Mouse (Mus musculus): ENCODE results near the gene Ndufa4. TPM values are rescaled to one million over a fixed set of nuclear protein-coding genes. Genes with fewer than 3 reads are reported as not detected.
A peak's percentile ranks its signal among the peaks of the same experiment; 100 is the strongest.
"Not testable (repeated sequence)": the region's sequence is repeated elsewhere in the genome, so short reads cannot be mapped to it uniquely, and the experiment has no call there.

The Ndufa4 gene
- 100 to 1,000 TPM; 686 to 728 (median 688) TPM for total RNA-seq (2022)

DNA sequence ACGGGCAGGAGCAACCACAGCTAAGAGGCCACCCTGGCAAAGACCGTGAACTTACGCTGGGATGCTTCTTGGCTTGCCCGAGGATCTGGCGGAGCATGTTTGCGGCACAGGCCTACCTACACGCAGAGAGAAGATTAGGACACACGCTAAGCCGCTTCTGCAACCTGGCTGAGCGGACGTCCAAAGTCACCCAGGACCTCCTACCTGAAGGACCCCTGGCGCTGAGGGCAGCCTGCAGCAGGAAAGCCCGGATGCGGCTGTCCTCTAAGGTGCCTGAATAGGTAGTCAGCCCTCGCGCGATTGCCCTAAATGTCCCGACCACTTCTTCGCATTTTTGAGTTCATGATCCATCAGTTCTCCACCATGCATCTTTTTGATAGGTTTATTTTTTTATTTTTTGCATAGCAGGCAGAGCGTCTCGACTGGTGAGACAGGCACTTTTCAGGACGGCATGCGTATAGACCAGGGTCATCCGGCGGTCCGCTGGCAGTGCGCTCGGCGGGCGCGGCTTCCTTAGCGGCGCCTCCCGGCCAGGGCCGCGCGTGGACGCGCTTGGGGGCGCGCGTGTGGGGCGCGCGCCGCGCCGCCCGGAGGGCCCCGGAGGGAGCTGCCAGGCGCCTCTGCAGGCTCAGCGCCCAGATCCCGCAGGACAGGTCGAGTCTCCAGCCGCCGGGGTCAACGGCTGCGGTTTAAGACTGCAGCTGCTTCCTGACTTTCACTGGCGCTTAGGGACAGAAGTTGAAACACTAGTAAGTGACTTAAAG lies at the start of gene Ndufa4, which contains the start of gene Phf14:
Ndufa4 (minus strand) TSS at position 229 of the 764 bp plus-strand sequence.
Phf14 (plus strand) TSS at position 541 of the 764 bp plus-strand sequence.
- DNase-seq (ENCODE audit: low spot score in 2 of 2) = peak; percentile 91 to 93

GRCm38 (mm10) chr6:11948100-11948499 lies 40.8 kb upstream of the Ndufa4 start:
- no peak for DNase-seq (ENCODE audit: low spot score in 2 of 2)

GRCm38 (mm10) chr6:11942089-11942488 lies 34.8 kb upstream of the Ndufa4 start:
- no peak for DNase-seq (ENCODE audit: low spot score in 2 of 2)

- DNase-seq (ENCODE audit: low spot score in 2 of 2) = no peak
Measured at GRCm38 (mm10) chr6:11940895-11941294, 33.6 kb upstream of the Ndufa4 start.

DNA sequence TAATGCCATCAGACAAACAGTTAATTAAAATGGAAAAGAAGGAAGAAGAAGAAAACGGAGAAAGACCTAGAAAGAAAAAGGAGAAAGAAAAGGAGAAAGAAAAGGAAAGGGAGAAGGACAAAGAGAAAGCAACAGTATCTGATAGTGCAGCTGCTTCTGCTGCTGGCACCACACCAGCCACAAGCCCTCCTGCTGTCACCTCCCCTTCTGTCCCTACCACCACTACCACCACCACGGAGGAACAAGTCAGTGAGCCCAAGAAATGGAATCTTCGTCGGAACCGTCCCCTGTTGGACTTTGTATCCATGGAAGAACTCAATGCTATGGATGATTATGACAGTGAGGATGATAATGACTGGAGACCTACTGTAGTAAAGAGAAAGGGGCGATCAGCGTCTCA lies 26.1 kb upstream of the Ndufa4 start:
- DNase-seq (ENCODE audit: low spot score in 2 of 2) = no peak

DNA sequence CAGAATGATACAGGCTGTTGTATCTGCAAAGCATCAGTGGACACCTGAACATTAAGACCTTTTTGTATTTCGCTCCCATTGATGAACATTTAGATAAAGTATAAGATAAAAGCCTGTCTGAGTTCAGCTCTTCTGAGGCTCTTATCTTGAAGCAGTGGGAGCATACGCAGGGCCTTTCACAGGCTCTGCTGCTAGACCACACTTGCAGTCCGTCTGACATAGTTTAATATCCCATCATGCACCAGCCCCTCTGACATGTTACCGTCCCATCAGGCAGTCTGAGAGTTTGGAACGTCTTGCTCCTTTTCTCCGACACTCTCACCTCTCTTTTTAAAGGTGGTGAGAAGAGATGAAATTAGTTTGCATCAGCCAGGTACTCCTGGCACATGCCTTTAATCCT lies 20.2 kb upstream of the Ndufa4 start:
- no peak for DNase-seq (ENCODE audit: low spot score in 2 of 2)

GRCm38 (mm10) chr6:11926082-11926595 lies 18.8 kb upstream of the Ndufa4 start:
- DNase-seq (ENCODE audit: low spot score in 2 of 2) = peak in 1 of 2 experiments; percentile 12

DNA sequence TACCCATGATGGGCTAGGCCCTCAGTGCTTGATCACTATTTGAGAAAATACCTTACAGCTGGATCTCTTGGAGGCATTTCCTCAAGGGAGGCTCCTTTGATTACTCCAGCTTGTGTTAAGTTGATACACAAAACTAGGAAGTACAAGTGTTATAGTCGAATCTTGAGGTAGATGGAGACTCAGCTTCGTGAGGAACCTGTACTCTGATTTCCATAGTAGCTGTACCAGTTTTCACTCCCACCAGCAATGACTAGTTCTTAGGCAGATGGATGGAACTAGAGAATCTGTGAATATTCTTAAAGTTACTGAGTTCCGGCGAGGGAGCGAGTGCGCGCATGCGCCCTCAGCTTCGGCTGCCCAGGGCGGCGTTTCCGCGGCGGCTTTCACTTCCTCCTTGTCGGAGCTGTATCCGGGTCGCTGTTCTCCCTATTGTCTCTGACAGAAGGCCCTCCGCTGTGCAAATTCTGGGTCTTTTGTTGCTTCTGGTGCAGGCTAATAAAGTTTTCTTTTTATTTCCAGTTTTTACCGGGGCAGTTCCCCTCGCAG lies 18.3 kb upstream of the Ndufa4 start:
- DNase-seq (ENCODE audit: low spot score in 2 of 2) = peak; percentile 61 to 83

DNA sequence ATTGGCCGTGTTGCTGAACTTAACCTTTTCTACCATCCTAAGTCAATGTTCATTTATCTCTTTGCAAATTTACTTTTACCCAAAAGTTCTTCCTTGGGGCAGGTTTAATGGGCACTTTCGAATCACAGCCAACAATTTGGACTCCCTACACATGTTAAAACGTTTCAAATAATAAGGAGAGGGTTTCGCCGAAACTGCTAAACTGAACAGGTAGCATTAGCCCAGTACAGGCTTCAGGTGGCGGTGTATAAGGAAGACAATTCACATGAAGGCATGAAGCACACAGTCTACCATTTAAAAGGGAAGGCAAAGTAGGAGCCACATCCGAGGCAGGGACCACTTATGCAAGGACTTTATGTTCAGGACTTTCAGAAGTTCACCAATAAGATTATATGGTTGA lies 873 bp upstream of the Ndufa4 start:
- DNase-seq (ENCODE audit: low spot score in 2 of 2) = no peak

GRCm38 (mm10) chr6:11906890-11907268 lies 418 bp downstream of the Ndufa4 start:
- DNase-seq (ENCODE audit: low spot score in 2 of 2) = no peak

- DNase-seq (ENCODE audit: low spot score in 2 of 2) = no peak
Measured at GRCm38 (mm10) chr6:11900809-11901310, 6.4 kb downstream of the Ndufa4 start.

- not testable (repeated sequence) for DNase-seq (ENCODE audit: low spot score in 2 of 2)
Measured at GRCm38 (mm10) chr6:11875364-11875763, 31.9 kb downstream of the Ndufa4 start.

Other genes starting within 250 kb of the Ndufa4 start
- gene Phf14, start 312 bp upstream of the Ndufa4 start, total RNA-seq (2022) = 10 to 100 TPM; 80.7 to 85.3 (median 83.1) TPM